Mouse (Mus musculus) v-Abl transformed pro-B cells (cell line): ENCODE data around the gene Atl1.

Source experiments
- in situ Hi-C, 2 experiments: fragments of 400-800 bp; cut with MboI; formaldehyde crosslinking; loops; one replicate each; pipeline ENCODE4 v1.15.1; 2025; ENCODE audit not compliant: unreplicated experiment in 2 of 2

The Atl1 gene

DNA sequence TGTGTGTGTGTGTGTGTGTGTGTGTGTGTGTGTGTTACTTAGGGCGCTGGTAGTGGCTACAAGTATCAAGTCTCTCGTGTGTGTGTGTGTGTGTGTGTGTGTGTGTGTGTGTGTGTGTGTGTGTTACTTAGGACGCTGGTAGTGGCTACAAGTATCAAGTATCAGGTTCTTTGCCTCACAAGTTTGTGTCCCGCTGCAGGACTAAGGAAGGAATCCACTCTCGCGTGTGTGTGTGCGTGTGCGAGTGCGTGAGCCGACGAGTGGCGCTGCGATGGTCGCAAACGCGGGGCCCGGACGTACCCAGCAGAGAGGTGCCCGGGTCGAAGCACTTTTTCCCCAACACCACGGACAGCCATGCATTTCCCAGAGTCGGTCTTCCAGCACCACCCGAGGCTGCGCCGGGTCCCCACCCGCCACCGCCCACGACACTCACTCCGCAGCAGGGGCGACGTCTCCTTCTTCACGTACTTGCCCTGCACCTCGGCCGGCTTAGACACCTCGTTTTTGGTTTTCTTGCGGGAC lies 93.9 kb downstream of the Atl1 start:
- in situ Hi-C loops: loop anchor here in 1 of 2 experiments (25.0 kb wide), 1 partner anchor 799 kb away; the partner anchor contains the start of genes Dnaaf2, Gm49383, Mgat2 and Rpl36al

- in situ Hi-C loops: loop anchor here in 1 of 2 experiments (25.0 kb wide), 1 partner anchor 800 kb away; the partner anchor contains the start of genes Dnaaf2, Gm49383, Mgat2 and Rpl36al
Observed at GRCm38 (mm10) chr12:69986786-69987497, 94.5 kb downstream of the Atl1 start, which contains the start of gene Sav1. TSS of gene Sav1 (minus strand) at chr12:69987002.

GRCm38 (mm10) chr12:69995382-69995781 lies 103.0 kb downstream of the Atl1 start:
- in situ Hi-C loops: loop anchor here in 1 of 2 experiments (25.0 kb wide), 1 partner anchor 808 kb away; the partner anchor contains the start of genes Dnaaf2, Gm49383, Mgat2 and Rpl36al

DNA sequence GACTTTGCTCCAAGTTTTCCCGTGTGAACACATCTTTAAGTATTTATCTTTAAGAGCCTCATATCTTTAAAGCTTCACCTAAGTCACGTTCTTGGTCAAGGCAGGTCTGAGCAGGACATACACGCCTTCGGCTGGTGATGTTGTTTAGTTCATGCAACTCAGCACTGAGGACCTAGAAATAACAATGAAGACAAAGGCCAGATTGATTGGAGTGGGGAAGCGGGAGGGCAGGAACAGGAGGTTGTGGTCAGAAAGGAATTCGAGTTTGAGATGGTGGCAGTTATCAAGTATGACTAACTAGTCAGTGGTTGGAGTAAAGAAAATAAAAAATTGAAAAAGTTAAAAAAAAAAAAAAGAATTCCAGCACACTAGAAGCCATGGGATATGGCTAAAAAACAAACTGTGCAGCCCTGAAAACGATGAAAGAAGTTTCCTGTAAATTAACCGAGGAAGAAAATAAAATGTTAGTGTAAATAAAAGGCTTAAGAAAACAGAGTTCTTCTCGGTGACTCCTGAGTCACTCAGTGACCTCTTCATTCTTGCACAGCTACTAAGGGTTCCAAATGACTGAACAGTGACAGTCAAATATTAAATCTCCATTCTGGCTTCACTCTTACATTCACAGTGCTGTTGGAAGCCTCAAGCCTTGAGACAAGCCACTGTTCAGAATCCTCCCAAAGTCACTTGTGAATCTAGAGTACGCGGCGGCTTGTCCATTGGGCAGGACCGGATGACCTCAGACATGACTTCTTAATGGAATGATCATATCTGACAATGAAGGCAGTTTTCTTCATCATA lies 106.0 kb downstream of the Atl1 start:
- in situ Hi-C loops: loop anchor here in 1 of 2 experiments (25.0 kb wide), 1 partner anchor 811 kb away; the partner anchor contains the start of genes Dnaaf2, Gm49383, Mgat2 and Rpl36al

- in situ Hi-C loops: no loop called here
Observed at GRCm38 (mm10) chr12:70005103-70005502, 112.7 kb downstream of the Atl1 start.

DNA sequence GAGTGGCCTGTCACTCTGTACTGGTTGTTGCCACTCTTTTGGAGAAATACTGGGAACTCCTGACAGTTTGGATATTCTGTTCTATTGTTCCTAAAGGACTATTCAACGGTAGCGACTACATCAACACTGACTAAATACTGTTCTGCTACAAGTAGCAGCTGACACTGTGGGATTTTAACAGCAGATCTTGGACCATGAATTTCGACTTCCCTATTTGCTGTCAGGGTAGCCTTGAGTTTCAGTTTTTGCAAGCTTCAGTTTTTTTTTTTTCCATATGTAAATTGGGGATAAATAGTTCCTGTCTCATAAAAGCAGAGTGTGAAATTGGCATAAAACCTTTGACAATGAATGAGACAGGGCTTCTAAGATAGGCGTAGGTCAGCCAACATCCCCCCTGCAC lies 117.9 kb downstream of the Atl1 start:
- in situ Hi-C loops: no loop called here

DNA sequence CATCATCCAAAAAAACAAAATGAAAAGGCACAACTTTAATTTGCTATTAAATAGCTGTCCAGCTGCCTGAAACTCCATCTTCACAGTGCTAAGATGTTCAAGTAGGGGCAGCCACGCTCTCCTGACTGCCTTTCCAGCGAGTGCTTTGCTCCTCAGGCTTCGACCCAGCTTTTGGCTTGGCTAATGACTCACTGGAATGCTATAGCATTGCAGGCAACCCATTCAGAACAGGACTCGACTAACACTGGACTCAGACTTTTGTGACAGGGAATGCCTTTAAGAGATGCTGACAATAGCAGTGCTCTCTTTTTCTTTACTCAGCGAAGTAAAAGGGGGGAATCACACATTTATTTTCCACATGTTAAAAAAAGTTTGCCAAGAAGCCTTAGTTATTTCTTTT lies 119.3 kb downstream of the Atl1 start:
- in situ Hi-C loops: no loop called here

GRCm38 (mm10) chr12:70015936-70016335 lies 123.5 kb downstream of the Atl1 start:
- in situ Hi-C loops: no loop called here
